Mouse (Mus musculus): ENCODE measurements around the gene Pigx. TPM values are rescaled to one million over a fixed set of nuclear protein-coding genes. Genes with fewer than 3 reads are reported as not detected.

Gene Pigx
- total and polyA plus RNA-seq, 2 experiments from 2014 or later: 47.3 to 86.7 TPM

DNA sequence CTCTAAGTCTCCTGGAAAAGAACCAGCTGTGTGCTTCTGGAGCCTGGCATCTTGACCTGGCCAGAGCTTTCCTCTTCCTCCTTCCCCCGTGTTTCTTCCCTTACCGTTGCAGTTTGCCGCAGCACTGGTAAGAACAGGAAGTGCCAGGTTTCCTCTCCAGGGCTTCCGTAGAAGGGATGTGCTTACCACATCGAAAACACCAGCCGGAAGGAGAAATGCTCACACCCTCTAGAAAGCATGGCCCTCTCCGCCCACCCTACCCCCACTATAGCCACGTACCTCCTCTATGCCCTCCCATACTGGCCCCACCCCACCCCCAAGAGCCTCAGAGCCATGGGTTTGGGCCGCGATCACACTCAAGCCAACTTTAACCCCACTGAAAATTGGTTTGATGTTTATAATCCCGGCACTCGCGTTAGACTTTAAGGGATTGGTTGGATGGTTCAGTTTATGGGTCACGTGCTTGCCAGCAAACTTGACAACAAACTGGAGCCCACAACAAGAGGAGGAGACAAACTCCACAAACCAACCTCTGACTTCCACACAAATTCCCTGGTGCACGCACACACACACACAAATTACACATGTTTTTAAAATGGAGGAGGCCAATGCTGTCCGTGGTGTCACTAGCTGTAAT is 30.8 kb upstream of the Pigx start:
- Histone ChIP-seq H3K36me3 (ENCODE audit: insufficient read depth, low read length) (no peaks in the 10 kb centered on the region), H3K27ac (no peak overlapping the region), H3K4me3 (ENCODE audit: low read length) (no peak overlapping the region), H3K9me3 (ENCODE audit: low read length) (no peaks in the 10 kb centered on the region), H3K4me2 (ENCODE audit: low read depth, low read length) (0 out of 2 replicates have a peak overlapping the region, but pooled peaks have one; percentile 27), H3K9ac (replicated peaks; ENCODE audit: low read length) (no peak overlapping the region), H3K27me3 (ENCODE audit: insufficient read depth, low read length) (no peaks in the 10 kb centered on the region), H3K4me1 (ENCODE audit: insufficient read depth, low read length) (no peaks in the 10 kb centered on the region)
- DNase-seq (ENCODE audit: low spot score): no peak
- TF ChIP-seq CTCF (IDR thresholded peaks at IDR 0.05; ENCODE audit: low read depth): no peak
- WGBS: 80% methylated on average over 16 of the region's 16 CpGs
- ATAC-seq: no peak

DNA sequence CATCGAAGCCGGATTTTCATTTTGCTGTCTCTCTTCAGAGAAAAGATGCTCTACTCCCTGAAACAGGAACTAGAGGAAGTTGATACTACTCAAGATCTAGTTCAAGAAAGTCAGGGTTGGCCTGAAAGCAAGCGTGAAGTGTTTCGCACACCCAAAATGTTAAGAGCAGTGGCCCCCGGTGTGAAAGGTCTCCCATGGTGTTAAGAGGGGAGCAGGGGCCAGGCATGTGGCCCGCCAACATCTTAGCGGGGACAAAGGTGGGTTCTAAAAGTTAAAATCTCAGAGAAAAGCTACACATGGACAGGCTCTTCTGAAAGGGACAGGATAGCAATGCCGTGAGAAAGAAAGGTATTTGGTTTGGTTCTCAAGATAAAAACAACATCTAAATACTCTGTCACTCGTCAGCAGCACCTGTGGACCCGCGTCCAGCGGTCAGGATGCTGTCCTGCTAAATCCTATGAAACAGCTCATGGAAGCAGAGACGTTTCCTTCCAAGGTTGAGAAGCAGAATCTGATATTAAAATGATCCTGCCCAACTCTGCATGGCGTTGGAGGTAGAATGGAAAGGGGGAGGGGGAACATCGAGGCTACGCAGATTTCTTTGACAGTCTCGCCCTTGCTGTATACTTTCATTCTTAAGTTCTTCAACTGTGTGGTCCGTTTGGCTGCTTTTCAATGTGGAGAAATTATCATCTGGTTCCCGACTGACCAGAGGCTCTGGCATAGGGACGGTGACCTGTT is 30.1 kb upstream of the Pigx start:
- Histone ChIP-seq H3K4me2 (ENCODE audit: low read depth, low read length) (0 out of 2 replicates have a peak overlapping the region, but pooled peaks have one; percentile 27), H3K9me3 (ENCODE audit: low read length) (no peaks in the 10 kb centered on the region), H3K27ac (no peak overlapping the region), H3K4me3 (ENCODE audit: low read length) (no peak overlapping the region), H3K9ac (replicated peaks; ENCODE audit: low read length) (no peak overlapping the region), H3K27me3 (ENCODE audit: insufficient read depth, low read length) (no peaks in the 10 kb centered on the region), H3K4me1 (ENCODE audit: insufficient read depth, low read length) (no peaks in the 10 kb centered on the region), H3K36me3 (ENCODE audit: insufficient read depth, low read length) (no peaks in the 10 kb centered on the region)
- TF ChIP-seq CTCF (IDR thresholded peaks at IDR 0.05; ENCODE audit: low read depth): no peak
- DNase-seq (ENCODE audit: low spot score) (no peak), ATAC-seq (no peak)
- 84% methylated on average over 20 of the region's 20 CpGs for WGBS

DNA sequence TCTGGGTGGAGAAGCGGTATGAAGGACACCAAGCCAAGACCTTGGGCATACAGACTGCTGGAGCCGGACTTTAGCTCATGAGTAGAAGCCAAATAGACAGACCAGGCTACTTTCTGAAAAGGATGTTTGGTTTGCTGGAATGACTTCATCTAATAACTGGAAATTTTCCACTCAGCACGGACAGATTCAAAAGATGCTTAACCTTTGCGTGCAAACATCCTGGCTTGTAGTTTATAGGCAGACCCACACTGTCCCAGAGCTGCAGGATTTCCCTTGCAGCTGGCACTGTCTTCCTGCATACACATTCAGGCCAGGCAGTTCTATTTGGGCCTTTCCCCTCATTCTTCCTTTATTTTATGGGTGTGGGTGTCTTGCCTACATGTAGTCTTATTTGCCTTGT is 27.5 kb upstream of the Pigx start:
- Histone ChIP-seq H3K4me2 (ENCODE audit: low read depth, low read length) (no peak overlapping the region), H3K9me3 (ENCODE audit: low read length) (no peaks in the 10 kb centered on the region), H3K9ac (replicated peaks; ENCODE audit: low read length) (no peak overlapping the region), H3K4me3 (ENCODE audit: low read length) (no peak overlapping the region), H3K4me1 (ENCODE audit: insufficient read depth, low read length) (no peaks in the 10 kb centered on the region), H3K27ac (no peak overlapping the region), H3K36me3 (ENCODE audit: insufficient read depth, low read length) (no peaks in the 10 kb centered on the region), H3K27me3 (ENCODE audit: insufficient read depth, low read length) (no peaks in the 10 kb centered on the region)
- 94% methylated on average over 4 of the region's 4 CpGs for WGBS
- TF ChIP-seq CTCF (IDR thresholded peaks at IDR 0.05; ENCODE audit: low read depth): no peak
- ATAC-seq (no peak), DNase-seq (ENCODE audit: low spot score) (no peak)

- no peaks in the 10 kb centered on the region for H3K36me3 ChIP-seq (ENCODE audit: insufficient read depth, low read length)
- H3K9me3 ChIP-seq (ENCODE audit: low read length): no peaks in the 10 kb centered on the region
- no peaks in the 10 kb centered on the region for H3K4me1 ChIP-seq (ENCODE audit: insufficient read depth, low read length)
- no peak overlapping the region for H3K4me2 ChIP-seq (ENCODE audit: low read depth, low read length)
- H3K27me3 ChIP-seq (ENCODE audit: insufficient read depth, low read length): no peaks in the 10 kb centered on the region
- TF ChIP-seq CTCF (IDR thresholded peaks at IDR 0.05; ENCODE audit: low read depth): no peak
- DNase-seq (ENCODE audit: low spot score) (no peak), ATAC-seq (no peak)
- no peak overlapping the region for H3K27ac ChIP-seq
- 95% methylated on average over 3 of the region's 3 CpGs for WGBS
- H3K4me3 ChIP-seq (ENCODE audit: low read length): no peak overlapping the region
- no peak overlapping the region for H3K9ac ChIP-seq (replicated peaks; ENCODE audit: low read length)
These were observed 25.8 kb upstream of the Pigx start for GRCm38 (mm10) chr16:32125364-32125763.

GRCm38 (mm10) chr16:32124444-32125335 is 25.1 kb upstream of the Pigx start:
- no peak for ATAC-seq
- Histone ChIP-seq H3K9ac (replicated peaks; ENCODE audit: low read length) (no peak overlapping the region), H3K4me1 (ENCODE audit: insufficient read depth, low read length) (no peaks in the 10 kb centered on the region), H3K27ac (no peak overlapping the region), H3K36me3 (ENCODE audit: insufficient read depth, low read length) (no peaks in the 10 kb centered on the region), H3K4me2 (ENCODE audit: low read depth, low read length) (no peak overlapping the region), H3K9me3 (ENCODE audit: low read length) (no peaks in the 10 kb centered on the region), H3K4me3 (ENCODE audit: low read length) (no peak overlapping the region), H3K27me3 (ENCODE audit: insufficient read depth, low read length) (no peaks in the 10 kb centered on the region)
- WGBS: 70% methylated on average over 17 of the region's 17 CpGs
- TF ChIP-seq CTCF (IDR thresholded peaks at IDR 0.05; ENCODE audit: low read depth): no peak
- DNase-seq (ENCODE audit: low spot score): no peak

GRCm38 (mm10) chr16:32124020-32124419 is 24.5 kb upstream of the Pigx start:
- TF ChIP-seq CTCF (IDR thresholded peaks at IDR 0.05; ENCODE audit: low read depth): no peak

More at GRCm38 (mm10) chr16:32124020-32124419, 24.5 kb upstream of the Pigx start:
- WGBS: 92% methylated on average over 7 of the region's 7 CpGs
- no peak for ATAC-seq
- DNase-seq (ENCODE audit: low spot score): no peak
- Histone ChIP-seq H3K27ac (no peak overlapping the region), H3K4me3 (ENCODE audit: low read length) (no peak overlapping the region), H3K27me3 (ENCODE audit: insufficient read depth, low read length) (no peaks in the 10 kb centered on the region), H3K36me3 (ENCODE audit: insufficient read depth, low read length) (no peaks in the 10 kb centered on the region), H3K4me2 (ENCODE audit: low read depth, low read length) (no peak overlapping the region), H3K9me3 (ENCODE audit: low read length) (no peaks in the 10 kb centered on the region), H3K4me1 (ENCODE audit: insufficient read depth, low read length) (no peaks in the 10 kb centered on the region), H3K9ac (replicated peaks; ENCODE audit: low read length) (no peak overlapping the region)
